Mouse (Mus musculus) T-helper 1 cell (primary cell): ENCODE data around the gene Fam234a.
"Not testable (repeated sequence)": the region's sequence is repeated elsewhere in the genome, so short reads cannot be mapped to it uniquely, and the experiment has no call there.

Experiments
- in situ Hi-C: fragments of 300-600 bp; cut with MboI, MseI; formaldehyde crosslinking; loops from one replicate; pipeline ENCODE4 v1.15.1; 2025; ENCODE audit warnings: high pct_unique_total_duplicates

Fam234a gene

DNA sequence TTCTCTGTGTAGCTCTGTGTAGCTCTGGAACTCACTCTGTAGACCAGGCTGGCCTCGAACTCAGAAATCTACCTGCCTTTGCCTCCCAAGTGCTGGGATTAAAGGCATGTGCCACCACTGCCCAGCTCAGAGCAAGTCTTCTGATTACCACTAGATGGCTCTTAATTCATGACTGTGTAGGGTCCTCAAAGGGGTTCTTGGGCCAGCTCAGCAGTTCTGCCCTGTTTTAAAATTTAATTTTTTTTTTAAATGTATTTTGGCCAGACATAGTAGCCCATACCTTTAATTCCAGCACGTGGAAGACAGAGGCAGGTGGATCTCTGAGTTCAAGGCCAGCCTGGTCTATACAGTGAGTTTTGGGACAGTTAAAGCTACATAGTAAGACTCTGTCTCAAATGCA is 68.8 kb downstream of the Fam234a start:
- in situ Hi-C loops, result not testable (repeated sequence)

DNA sequence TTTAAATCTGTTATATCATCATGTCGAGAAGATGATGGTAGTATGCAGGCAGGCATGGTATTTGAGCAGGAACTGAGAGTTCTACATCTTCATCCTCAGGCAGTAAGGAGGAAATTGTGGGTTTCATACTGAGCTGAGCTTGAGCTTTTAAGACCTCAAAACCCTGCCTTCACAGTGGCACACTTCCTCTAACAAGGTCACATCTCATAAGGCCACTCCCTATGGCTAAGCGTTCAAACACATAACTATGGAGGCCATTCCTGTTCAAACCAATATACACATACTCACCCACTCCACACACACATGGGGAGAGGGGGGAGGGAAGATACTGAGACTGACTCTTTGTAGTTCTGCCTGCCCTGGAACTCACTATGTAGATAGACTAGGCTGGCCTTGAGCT is 76.0 kb downstream of the Fam234a start:
- in situ Hi-C loops, result no loop called here

DNA sequence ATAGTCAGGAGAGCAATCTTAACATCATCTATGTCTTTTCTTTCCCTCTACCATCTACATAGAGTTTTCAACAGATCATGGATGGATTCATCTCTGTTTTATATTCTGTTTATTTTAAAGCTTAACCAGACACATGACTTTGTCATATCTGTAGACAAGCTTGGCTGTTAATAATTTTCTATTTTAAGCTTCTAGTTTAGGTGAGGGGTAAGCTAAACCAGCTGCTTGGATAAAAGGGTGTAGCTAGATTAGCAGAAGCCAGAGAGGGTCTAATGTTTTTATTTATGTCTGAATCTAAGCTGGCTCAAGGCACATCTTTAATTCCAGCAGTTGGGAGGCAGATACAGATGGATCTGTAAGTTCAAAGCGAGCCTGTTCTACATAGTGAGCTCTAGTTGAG is 81.3 kb downstream of the Fam234a start:
- in situ Hi-C loops, result no loop called here
